Mouse (Mus musculus) bone marrow macrophage, adult 2 months (primary cell): ENCODE data around the gene Mog.
"Not testable (repeated sequence)": the region's sequence is repeated elsewhere in the genome, so short reads cannot be mapped to it uniquely, and the experiment has no call there.

Experiments
- CTCF ChIP-seq: IDR thresholded peaks from 2 replicates; pipeline ENCODE4 v1.5.1; 2012; ENCODE audit warnings: low read depth, mild to moderate bottlenecking, low read length, moderate library complexity
- POLR2A ChIP-seq: IDR thresholded peaks from 2 replicates; pipeline ENCODE4 v1.6.1; 2012; ENCODE audit warnings: mild to moderate bottlenecking, low read depth, low read length, borderline replicate concordance

GRCm38 (mm10) chr17:36990630-36991029 lies 32.6 kb downstream of the Mog start:
- not testable (repeated sequence) for TF ChIP-seq CTCF, POLR2A
